Mouse (Mus musculus): ENCODE measurements around the gene Vti1b.

DNA sequence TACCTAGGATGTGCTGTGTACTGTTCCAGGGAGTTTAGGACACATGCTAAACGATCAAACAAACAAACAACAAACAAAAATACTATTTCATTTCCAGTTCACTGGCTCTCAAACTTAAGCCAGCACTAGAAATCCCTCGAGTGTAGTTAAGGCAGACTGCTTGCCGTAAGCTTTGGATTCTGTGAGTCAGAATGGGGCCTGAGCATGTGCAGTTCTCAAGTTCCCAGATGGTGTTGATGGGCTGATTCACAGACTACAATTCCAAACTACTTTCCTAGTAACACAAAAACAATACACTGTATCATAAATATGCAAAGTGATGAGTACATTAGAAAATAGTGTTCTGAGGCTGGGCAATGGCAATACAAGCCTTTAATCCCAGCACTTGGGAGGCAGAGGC, 2.0 kb downstream of the Vti1b start:
- no peak for TF ChIP-seq CTCF (IDR thresholded peaks at IDR 0.05; ENCODE audit: control insufficient read depth, insufficient read depth, insufficient replicate concordance, low read depth, low read length)
- no peak for TF ChIP-seq POLR2A (IDR thresholded peaks at IDR 0.05; ENCODE audit: control insufficient read depth, low read depth, low read length)

Measured in testis, adult 2 months (tissue).